Mouse (Mus musculus): ENCODE measurements around the gene Traip. TPM values are rescaled to one million over a fixed set of nuclear protein-coding genes. Genes with fewer than 3 reads are reported as not detected.
A peak's percentile ranks its signal among the peaks of the same experiment; 100 is the strongest.

The Traip gene
- polyA plus RNA-seq, 1 experiment from 2014 or later = 4.8 TPM

- H3K4me1 ChIP-seq (replicated peaks; ENCODE audit: control insufficient read depth, insufficient read depth) = peaks cover 9% of the 10 kb centered on the region
- DNase-seq (ENCODE audit: low spot score) (peak; percentile 54), ATAC-seq (ENCODE audit: low FRiP score, low TSS enrichment) (no peak)
- peak overlapping the region; percentile 96 for H3K27ac ChIP-seq (replicated peaks)
- no peak for TF ChIP-seq CTCF (IDR thresholded peaks at IDR 0.05; ENCODE audit: low read depth)
- no peak for TF ChIP-seq EP300 (optimal IDR thresholded peaks at IDR 0.05)
- H3K9ac ChIP-seq (ENCODE audit: low read length) = peak overlapping the region; percentile 72
- H3K9me3 ChIP-seq (ENCODE audit: control insufficient read depth, low read length) = no peaks in the 10 kb centered on the region
- H3K36me3 ChIP-seq (ENCODE audit: control insufficient read depth, insufficient read depth, low read length) = peaks cover 4% of the 10 kb centered on the region; the same call in 1 of the 2 replicates
- H3K4me3 ChIP-seq (ENCODE audit: low read depth, low read length) = peak overlapping the region; percentile 51
- WGBS = 26% methylated on average over 31 of the region's 31 CpGs
- H3K4me2 ChIP-seq (replicated peaks; ENCODE audit: low read depth) = peak overlapping the region; percentile 91
- no peaks in the 10 kb centered on the region for H3K27me3 ChIP-seq (ENCODE audit: control insufficient read depth, insufficient read depth, low read length)
Measured at GRCm38 (mm10) chr9:107906967-107907800, 42.8 kb upstream of the Traip start.

- no peak for TF ChIP-seq EP300 (optimal IDR thresholded peaks at IDR 0.05)
- no peak for TF ChIP-seq CTCF (IDR thresholded peaks at IDR 0.05; ENCODE audit: low read depth)
- WGBS = 40% methylated on average over 14 of the region's 14 CpGs
- H3K27me3 ChIP-seq (ENCODE audit: control insufficient read depth, insufficient read depth, low read length) = no peaks in the 10 kb centered on the region
- ATAC-seq (ENCODE audit: low FRiP score, low TSS enrichment) = no peak
- H3K27ac ChIP-seq (replicated peaks) = peak overlapping the region; percentile 96
- peak; percentile 41 for DNase-seq (ENCODE audit: low spot score)
- no peaks in the 10 kb centered on the region for H3K9me3 ChIP-seq (ENCODE audit: control insufficient read depth, low read length)
- peak overlapping the region; percentile 72 for H3K9ac ChIP-seq (ENCODE audit: low read length)
- peaks cover 9% of the 10 kb centered on the region for H3K4me1 ChIP-seq (replicated peaks; ENCODE audit: control insufficient read depth, insufficient read depth)
- peak overlapping the region; percentile 91 for H3K4me2 ChIP-seq (replicated peaks; ENCODE audit: low read depth)
- peak overlapping the region; percentile 51 for H3K4me3 ChIP-seq (ENCODE audit: low read depth, low read length)
- H3K36me3 ChIP-seq (ENCODE audit: control insufficient read depth, insufficient read depth, low read length) = peaks cover 9% of the 10 kb centered on the region
Measured at GRCm38 (mm10) chr9:107907801-107908120, 42.2 kb upstream of the Traip start.

GRCm38 (mm10) chr9:107908410-107909158, 41.4 kb upstream of the Traip start:
- TF ChIP-seq EP300 (optimal IDR thresholded peaks at IDR 0.05) (peak; percentile 31), CTCF (IDR thresholded peaks at IDR 0.05; ENCODE audit: low read depth) (no peak)
- Histone ChIP-seq H3K4me2 (replicated peaks; ENCODE audit: low read depth) (peak overlapping the region; percentile 91), H3K36me3 (ENCODE audit: control insufficient read depth, insufficient read depth, low read length) (peaks cover 16% of the 10 kb centered on the region), H3K4me1 (replicated peaks; ENCODE audit: control insufficient read depth, insufficient read depth) (peaks cover 9% of the 10 kb centered on the region), H3K27ac (replicated peaks) (peak overlapping the region; percentile 96), H3K9ac (ENCODE audit: low read length) (peak overlapping the region; percentile 72), H3K4me3 (ENCODE audit: low read depth, low read length) (peak overlapping the region; percentile 51), H3K27me3 (ENCODE audit: control insufficient read depth, insufficient read depth, low read length) (no peaks in the 10 kb centered on the region), H3K9me3 (ENCODE audit: control insufficient read depth, low read length) (no peaks in the 10 kb centered on the region)
- DNase-seq (ENCODE audit: low spot score) = peak; percentile 85
- ATAC-seq (ENCODE audit: low FRiP score, low TSS enrichment) = peak; percentile 57
- 10% methylated on average over 18 of the region's 18 CpGs for WGBS

- Histone ChIP-seq H3K27ac (replicated peaks) (peak overlapping the region; percentile 96), H3K36me3 (ENCODE audit: control insufficient read depth, insufficient read depth, low read length) (peaks cover 20% of the 10 kb centered on the region), H3K4me2 (replicated peaks; ENCODE audit: low read depth) (peak overlapping the region; percentile 91), H3K4me3 (ENCODE audit: low read depth, low read length) (peak overlapping the region; percentile 51), H3K27me3 (ENCODE audit: control insufficient read depth, insufficient read depth, low read length) (no peaks in the 10 kb centered on the region), H3K9me3 (ENCODE audit: control insufficient read depth, low read length) (no peaks in the 10 kb centered on the region), H3K9ac (ENCODE audit: low read length) (peak overlapping the region; percentile 65), H3K4me1 (replicated peaks; ENCODE audit: control insufficient read depth, insufficient read depth) (peaks cover 9% of the 10 kb centered on the region)
- ATAC-seq (ENCODE audit: low FRiP score, low TSS enrichment) (peak; percentile 88), DNase-seq (ENCODE audit: low spot score) (peak; percentile 91)
- WGBS = 42% methylated on average over 15 of the region's 15 CpGs
- peak; percentile 76 for TF ChIP-seq EP300 (optimal IDR thresholded peaks at IDR 0.05)
- TF ChIP-seq CTCF (IDR thresholded peaks at IDR 0.05; ENCODE audit: low read depth) = no peak
Measured at GRCm38 (mm10) chr9:107910025-107910769, 39.7 kb upstream of the Traip start.

- Histone ChIP-seq H3K4me1 (replicated peaks; ENCODE audit: control insufficient read depth, insufficient read depth) (no peaks in the 10 kb centered on the region; the same call in 1 of the 2 replicates), H3K27me3 (ENCODE audit: control insufficient read depth, insufficient read depth, low read length) (no peaks in the 10 kb centered on the region), H3K4me3 (ENCODE audit: low read depth, low read length) (no peak overlapping the region), H3K27ac (replicated peaks) (no peak overlapping the region), H3K9ac (ENCODE audit: low read length) (no peak overlapping the region), H3K9me3 (ENCODE audit: control insufficient read depth, low read length) (no peaks in the 10 kb centered on the region), H3K36me3 (ENCODE audit: control insufficient read depth, insufficient read depth, low read length) (peaks cover 43% of the 10 kb centered on the region), H3K4me2 (replicated peaks; ENCODE audit: low read depth) (no peak overlapping the region)
- DNase-seq (ENCODE audit: low spot score) = no peak
- ATAC-seq (ENCODE audit: low FRiP score, low TSS enrichment) = no peak
- TF ChIP-seq EP300 (optimal IDR thresholded peaks at IDR 0.05) = no peak
- no peak for TF ChIP-seq CTCF (IDR thresholded peaks at IDR 0.05; ENCODE audit: low read depth)
- WGBS = 78% methylated on average over 16 of the region's 16 CpGs
Measured at GRCm38 (mm10) chr9:107914764-107915420, 35.0 kb upstream of the Traip start.

Measured in stomach, postnatal 0 days (tissue).